Mouse (Mus musculus): Measurements from ENCODE around the gene Tmtc2. TPM values are rescaled to one million over a fixed set of nuclear protein-coding genes. Genes with fewer than 3 reads are reported as not detected.

The Tmtc2 gene
- total RNA-seq, 4 experiments from 2014 or later, result 9.9 to 12.4 (median 10.9) TPM

DNA sequence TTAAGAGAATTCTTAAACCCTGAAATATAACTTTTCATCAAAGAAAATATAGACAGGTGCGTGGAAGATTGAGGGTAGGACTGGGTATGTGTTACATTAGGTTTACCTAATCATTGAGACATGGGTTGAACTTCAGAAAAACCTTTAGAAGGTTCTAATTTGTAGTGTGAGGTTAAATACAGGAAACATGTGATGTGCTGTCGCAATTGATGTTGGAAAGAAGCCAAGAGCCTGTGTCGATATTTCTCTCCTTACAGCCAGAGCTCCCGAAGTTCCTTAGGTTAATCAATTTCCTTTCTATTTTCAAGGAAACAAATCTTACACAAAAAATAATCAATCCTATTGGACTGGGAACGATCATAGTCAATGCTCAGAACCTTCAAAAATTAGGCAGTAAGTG lies 261.3 kb downstream of the Tmtc2 start:
- DNase-seq (ENCODE audit: low spot score in 2 of 2), result no peak

DNA sequence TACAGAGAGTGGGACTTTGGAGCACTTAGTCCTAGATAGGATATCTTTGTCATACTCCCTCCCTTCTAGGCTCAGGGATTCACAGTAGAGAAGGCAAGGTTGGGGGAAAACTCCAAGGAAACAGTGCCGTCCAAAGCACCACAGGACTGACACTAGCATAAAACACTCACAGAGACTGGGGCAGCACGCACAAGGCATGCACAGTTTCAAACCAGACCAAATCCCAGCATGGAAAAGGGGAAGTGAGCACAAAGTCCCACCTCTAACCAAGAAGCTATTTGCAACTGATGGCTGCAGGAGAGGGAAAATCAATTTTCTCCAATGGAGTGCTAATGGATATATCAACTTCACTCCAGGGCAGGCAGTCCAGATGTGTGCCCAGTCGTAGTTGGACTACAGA lies 276.7 kb downstream of the Tmtc2 start:
- DNase-seq (ENCODE audit: low spot score in 2 of 2), result no peak

DNA sequence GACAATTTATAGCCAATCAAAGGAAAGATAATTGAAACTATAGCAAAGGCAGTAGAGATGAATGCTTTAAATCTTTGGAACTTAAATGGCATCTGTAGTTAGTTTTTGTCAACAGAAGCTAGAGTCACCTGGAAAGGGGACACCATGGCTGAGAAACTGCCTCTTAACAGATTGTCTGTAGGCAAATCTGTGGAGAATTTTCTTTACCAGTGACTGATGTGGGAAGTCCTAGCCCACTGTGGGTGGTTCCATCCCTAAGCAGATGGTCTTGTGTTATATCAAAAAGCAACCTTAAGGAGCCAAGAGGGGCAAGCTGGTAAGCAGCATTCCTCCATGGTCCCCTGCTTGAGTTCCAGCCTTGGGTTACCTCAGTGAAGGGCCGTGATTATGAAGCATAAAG lies 281.3 kb downstream of the Tmtc2 start:
- DNase-seq (ENCODE audit: low spot score in 2 of 2), result peak in 1 of 2 experiments; percentile 48

DNA sequence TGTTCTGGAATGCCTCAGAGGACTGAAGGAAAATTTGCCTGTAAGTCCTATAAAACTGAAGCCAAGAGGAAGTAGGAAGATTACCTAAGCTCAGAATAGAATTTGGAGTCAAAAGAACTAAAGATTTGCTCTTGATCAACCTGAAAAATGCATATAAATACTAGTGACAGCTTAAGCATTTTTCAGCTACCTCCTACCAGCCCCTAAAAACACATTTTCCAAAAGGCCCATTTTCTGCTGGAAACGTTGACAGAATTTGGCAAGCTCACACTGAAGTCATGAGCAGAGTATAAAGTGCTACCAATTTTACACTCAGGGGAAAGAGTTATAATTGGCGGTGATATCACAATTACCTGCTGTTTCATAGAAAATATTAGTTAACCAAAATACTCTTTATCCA lies 285.8 kb downstream of the Tmtc2 start:
- no peak for DNase-seq (ENCODE audit: low spot score in 2 of 2)

DNA sequence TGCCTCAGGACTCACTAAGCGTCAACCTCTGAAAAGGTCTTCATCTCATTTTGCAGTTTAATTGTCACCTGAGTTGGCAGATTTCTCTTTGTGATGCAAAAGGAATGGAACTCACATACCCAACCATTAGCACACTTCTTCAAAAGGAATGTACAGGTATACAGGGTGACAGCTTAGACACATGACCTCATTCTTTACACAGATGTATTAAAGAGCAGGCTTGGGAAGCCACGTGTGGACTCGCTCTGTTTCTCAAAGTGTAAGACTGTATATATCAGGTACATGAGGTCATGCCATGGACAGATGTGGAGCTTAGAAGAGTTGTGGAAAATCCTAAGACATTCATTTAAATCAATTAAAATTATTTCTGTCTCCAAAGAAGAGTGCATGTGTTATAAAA lies 286.7 kb downstream of the Tmtc2 start:
- no peak for DNase-seq (ENCODE audit: low spot score in 2 of 2)

DNA sequence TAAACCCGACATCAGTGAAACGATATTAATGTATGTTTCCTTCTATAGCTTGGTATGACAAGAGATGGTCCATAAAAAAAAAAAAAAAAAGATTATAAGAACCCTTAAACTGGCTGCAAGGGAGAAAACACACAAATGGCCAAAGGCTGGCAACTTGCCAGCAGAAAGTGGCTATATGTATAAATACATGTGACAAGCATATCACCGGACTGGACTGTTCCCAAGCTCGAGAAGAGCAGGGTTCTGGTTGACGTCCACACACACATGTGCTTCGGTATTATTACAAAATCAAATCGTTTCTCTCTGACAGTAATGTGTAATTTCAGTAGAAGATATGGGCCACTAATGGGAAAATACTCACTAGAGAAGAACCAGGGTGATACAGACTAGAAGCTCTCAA lies 287.2 kb downstream of the Tmtc2 start:
- no peak for DNase-seq (ENCODE audit: low spot score in 2 of 2)

DNA sequence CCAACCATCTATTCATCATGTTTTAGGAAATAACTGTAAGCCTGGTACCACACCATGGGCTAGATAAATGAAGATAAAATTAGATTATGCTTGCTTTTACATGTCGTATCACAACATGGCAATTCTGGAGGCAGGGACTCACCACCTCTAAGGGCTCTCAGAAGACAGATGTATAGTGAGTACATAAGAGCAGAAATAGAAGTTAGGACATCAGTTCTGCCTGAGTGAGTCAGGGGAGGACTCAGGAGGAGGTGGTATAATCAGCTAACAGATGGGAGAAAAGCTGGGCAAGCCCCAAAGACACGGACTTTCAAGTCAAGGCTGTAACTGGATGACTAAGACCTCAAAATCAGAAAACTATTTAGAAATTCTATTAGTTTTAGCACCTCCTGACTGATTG lies 288.0 kb downstream of the Tmtc2 start:
- peak in 1 of 2 experiments; percentile 70 for DNase-seq (ENCODE audit: low spot score in 2 of 2)

DNA sequence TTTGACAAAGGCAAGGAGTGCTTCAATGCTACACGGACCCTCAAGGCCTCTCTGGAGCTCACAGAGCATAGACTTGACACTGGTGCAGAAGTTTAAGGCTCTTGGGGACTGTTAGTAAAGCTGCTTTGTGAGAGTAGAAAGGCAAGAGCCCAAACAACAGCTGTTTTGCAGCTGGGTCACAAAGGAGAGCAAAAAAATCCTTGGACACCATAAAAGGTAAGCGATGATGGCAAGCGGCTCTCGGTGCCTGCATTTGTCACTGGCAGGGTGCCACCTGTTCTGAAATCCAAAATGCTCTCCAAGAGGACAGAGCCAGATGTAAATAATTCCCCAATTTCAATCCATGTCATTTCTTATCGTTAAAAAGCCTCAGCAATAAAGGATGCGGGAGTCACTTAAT lies 290.1 kb downstream of the Tmtc2 start:
- DNase-seq (ENCODE audit: low spot score in 2 of 2), result no peak

DNA sequence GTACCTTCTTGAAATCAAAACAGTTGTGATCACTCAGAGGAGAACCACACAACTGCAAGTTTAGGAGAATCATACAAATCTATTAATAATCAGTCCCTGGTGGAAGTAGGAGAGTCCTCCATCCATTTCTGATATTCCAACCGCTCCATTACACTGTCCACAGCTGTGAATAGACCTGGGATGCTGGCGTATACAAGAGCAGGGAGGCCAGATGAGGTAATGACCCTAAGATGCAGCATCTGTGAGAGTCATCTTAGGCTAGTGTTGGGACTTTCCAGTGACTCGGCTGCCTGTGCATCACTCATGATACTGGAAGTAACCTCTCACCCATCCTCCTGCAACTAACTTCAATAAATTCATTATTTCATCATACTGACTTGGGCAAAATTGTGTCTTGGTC lies 293.3 kb downstream of the Tmtc2 start:
- no peak for DNase-seq (ENCODE audit: low spot score in 2 of 2)

DNA sequence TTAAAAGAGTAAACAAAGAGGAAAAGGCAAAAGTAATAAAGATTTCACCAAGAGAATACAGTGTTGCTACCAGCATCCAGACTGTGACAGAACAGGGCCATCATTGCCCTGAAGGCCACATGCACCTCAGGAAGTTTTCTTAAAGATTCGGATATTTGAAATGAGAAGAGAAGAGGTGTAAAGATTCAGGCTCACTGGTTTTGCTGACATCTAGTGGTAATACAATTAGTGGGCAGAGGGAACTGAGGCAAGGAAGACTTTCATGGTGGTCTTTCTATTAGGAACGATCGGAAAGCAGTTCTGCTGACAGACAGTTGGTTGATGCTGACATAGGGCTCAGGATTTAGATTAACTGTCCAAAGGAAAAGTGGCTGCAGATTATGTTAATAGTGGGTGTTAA lies 314.2 kb downstream of the Tmtc2 start:
- no peak for DNase-seq (ENCODE audit: low spot score in 2 of 2)

DNA sequence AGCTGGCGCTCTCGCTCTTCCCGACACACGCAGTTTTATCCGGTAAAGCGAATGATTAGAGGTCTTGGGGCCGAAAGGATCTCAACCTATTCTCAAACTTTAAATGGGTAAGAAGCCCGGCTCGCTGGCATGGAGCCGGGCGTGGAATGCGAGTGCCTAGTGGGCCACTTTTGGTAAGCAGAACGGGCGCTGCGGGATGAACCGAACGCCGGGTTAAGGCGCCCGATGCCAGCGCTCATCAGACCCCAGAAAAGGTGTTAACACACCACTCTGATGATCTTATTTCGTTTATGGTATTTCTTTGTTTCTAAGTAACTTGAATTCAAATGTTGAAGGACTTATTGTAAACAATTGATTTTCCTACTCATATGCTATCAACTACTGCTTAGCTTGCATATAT lies 336.0 kb downstream of the Tmtc2 start:
- DNase-seq (ENCODE audit: low spot score in 2 of 2), result peak in 1 of 2 experiments; percentile 33

DNA sequence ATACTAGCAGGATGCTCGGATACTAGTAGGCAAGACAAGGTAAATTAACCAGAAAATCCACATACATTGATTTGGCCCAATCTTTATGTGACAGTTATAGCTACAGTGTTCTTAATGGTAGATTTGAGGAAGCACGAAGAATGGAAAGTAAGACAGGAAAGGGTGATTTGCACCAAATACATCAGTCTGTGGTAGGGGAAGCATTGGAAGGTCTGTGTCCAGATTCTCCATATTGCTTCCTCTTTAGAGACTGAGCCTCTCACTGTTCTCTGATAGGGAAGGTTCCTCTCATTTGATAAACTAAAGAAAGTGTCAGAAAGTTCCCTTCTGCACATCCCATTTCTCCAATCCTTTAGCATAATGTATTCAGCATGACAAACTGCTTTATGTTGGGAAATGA lies 341.4 kb downstream of the Tmtc2 start:
- DNase-seq (ENCODE audit: low spot score in 2 of 2), result no peak

DNA sequence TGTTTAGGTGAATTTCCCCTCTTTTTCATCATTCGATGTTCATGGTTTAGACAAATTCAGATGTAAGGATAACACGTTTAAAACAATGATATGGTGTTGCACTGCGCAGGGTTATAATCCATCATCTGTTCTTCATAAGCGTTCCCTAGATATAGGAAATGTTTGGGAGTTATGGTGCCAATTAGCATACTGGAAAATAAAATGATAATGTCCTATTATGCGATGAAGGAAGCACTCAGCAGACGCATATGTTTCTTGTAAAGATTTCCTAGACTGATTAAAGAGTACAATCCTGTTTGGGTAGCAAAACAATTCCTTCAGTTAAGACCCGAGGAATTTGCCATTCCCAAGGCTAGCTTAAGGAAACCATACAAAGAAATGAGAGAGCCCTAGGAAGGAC lies 343.8 kb downstream of the Tmtc2 start:
- DNase-seq (ENCODE audit: low spot score in 2 of 2), result no peak

DNA sequence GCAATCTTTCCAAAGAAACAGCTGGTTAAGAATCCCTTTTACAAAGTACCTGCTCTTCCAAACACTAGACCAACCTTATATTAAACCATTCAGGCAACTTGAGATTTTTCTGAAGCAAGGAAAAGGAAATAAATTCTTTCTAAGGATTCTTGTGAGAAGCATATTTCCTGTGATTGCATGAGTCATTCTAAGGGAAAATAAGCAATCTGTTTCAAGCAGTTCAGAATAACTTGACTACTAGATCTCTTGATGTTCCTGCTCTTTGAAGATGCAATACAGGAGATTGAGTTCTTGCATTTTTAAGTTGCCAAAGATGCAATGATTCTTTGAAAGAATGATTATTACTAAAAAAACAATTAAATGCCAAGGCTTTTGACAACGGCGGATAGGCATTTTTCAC lies 345.6 kb downstream of the Tmtc2 start:
- no peak for DNase-seq (ENCODE audit: low spot score in 2 of 2)

DNA sequence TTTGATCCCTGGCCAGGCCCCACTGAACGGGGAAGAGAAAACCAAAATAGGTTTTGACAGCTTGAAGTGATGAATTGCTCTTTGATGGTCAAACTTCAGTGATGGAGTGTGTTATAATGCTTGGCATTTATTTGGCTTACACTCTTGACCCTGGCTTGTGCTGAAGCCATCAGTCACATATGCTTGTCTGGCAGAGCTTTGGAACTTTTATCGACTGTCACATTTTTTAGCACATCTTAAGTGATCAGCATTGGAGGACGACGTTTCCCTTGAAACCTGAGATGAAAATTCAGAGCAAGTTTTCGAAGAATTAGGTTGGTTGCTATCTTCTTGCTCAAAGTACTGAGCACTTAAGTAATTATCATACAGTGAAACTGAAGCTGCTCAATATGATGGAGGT lies 346.6 kb downstream of the Tmtc2 start:
- no peak for DNase-seq (ENCODE audit: low spot score in 2 of 2)

DNA sequence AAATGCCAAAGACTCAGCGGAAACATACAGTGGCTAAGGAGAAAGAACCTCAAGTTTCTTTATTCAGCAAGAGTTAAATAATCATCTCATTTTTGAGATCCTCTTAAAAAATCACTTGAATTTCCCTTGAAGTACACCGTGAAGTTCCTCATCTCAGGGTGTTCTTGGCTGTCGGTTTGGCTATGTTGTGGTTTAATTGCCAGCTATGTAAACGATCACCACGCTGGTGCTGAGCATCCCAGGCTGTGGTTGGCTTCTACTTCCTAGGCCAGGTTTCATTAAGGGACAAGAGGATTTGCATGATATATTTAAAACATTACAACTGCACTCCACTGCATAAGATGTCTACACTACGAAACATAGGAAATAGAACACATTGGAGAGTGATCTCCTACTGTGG lies 348.5 kb downstream of the Tmtc2 start:
- no peak for DNase-seq (ENCODE audit: low spot score in 2 of 2)

DNA sequence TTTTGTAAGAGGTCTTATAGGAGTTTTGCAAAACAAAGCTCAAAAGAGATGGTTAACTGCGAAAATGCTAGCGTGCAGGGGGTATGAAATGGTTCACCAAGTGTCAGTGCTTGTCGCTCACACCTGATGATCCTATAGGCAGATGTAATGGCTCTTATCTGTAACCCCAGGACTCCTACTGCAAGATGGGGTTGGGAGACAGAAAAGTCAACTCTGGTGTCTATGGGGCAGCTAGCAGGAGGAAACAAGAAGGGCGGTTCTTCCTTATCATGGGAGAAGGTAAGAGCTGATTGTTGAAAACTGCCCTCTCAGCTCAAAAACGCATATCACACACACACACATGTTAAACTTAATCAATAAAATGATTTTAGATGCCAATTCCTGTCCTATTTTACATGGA lies 351.3 kb downstream of the Tmtc2 start:
- no peak for DNase-seq (ENCODE audit: low spot score in 2 of 2)

DNA sequence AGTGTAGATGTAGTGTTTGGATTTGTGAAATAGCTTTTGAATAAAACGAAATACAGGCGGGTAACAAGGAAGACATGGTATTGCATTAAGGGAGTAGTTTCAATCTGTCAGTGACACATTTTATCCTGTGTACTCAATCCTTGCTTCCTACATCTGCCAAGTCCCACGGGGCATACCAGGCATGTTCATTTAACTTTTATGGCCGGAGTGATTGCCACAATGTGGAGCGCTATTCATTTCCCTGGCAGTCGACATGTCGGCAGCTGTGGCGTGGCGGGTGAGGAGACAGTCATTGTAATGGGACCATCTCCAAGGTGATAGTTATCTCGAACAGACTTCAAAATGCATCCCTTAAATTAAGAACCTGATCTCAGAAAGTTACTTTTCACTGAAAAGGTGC lies 372.8 kb downstream of the Tmtc2 start:
- DNase-seq (ENCODE audit: low spot score in 2 of 2), result no peak

DNA sequence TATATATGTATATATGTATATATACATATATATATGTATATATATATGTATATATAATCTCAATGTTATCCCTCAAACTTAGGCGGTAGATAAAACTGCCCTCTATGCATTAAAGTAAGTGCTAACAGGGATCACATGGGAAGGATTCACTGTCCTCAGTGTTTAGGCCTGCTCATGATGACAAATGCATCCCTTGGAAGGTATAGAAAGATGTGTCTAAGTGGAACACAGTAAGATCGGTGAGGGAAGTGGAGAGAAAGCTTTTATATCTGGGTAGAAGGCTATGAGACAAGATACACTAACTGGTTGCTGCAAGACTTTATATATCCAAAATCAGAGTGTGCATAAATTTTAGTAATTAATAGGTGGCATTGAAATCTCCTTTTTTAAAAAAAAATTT lies 373.6 kb downstream of the Tmtc2 start:
- DNase-seq (ENCODE audit: low spot score in 2 of 2), result no peak

DNA sequence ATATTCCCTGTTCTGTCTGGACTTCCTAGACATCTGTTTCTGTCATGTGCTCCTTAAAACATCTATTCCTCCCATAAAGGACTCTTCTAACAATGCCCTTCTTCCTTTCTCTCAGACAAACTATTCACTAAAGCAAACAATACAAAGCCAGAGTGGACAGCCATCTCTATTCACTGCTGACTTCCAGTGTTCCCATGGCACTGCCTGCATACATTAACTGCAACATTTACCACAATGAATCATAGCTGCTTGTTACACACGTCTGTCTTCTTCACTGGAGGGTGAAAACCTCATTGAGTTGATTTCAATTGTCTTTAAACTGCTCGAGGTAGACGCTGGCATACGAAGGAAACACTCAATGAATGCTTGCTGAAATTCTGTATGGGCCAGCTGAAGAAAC lies 374.2 kb downstream of the Tmtc2 start:
- no peak for DNase-seq (ENCODE audit: low spot score in 2 of 2)

DNA sequence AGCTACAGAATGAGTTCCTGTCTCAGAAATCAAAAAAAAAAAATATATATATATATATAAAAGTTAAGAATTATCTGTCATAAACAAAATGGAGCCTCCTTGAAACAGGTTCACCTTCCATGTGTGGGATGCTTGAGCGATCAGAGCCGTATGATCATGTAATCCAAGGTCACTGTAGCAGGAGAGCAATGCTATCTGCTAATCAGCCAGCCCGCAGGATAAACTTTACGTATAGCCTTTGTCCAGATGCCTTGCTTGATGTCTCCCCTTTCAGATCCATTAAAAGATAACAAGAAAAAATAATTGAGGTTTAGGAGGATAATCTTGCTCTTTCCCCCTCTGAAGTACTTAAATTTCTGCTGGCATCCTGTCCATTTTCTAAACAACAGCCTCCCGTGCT lies 374.7 kb downstream of the Tmtc2 start:
- no peak for DNase-seq (ENCODE audit: low spot score in 2 of 2)

DNA sequence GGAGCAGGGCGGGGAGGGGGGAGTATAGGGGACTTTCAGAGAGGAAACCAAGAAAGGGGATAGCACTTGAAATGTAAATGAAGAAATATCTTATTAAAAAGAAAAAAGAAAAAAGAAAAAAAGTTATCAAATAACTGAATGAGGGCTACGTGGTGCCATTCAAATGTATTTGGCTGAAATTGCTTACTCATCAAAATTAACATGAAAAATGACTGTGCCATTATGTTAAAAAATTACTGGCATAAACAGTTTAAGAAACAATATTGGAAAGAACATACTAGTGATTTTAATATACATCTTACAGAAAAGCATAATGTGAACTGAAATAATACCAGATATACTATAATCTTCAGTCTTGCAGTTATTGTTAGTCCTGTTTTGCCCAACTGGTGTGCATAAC lies 378.9 kb downstream of the Tmtc2 start:
- no peak for DNase-seq (ENCODE audit: low spot score in 2 of 2)

DNA sequence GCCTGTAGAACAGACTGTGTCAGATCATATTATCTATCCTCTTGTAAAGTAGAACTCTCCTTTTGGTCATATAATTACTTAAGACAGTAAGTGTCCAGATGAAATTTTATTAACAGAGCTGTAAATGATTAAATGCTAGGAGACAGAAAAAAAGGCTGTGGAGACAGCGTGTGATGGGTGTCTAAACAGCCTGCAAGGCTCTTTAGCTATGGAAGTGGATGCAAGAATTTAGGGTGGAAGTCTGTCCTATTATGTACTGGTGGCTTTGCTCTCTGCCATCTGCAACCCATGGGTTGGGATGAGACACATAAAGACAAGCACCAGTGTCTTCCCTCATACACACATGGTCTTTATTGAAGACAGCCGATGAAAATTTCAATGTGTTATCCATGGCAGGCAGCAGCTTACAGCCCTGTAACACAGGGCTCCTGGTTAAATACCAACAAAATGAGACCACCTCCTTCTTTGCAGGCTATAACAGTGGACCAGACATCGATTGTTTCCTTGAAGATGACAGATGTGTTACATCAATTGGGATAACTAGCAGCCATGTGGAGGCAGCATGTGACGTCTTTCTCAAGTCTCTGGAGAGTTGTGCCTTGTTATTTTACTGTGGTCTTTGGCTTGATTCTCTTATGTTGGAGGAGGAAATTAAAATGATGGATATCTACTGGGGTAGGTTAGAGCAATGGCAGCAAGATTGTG lies 380.3 kb downstream of the Tmtc2 start:
- no peak for DNase-seq (ENCODE audit: low spot score in 2 of 2)

DNA sequence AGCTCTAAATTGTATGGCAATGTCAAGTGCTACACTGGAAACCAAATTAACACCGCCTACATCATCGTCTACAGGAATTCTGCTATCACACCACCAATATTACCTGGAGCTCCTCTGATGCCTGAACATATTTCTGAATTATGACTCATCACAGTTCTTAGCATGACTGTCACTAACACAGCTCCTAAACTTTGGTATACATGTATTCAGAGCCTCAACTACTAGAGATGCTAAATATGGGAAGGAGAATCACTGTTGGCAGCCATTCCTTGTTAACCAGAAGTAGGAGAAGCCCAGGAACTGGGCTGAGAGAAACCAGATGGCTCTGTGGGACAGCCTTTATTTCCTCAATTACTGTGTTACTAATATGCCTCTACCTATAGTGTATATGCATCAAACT lies 382.2 kb downstream of the Tmtc2 start:
- DNase-seq (ENCODE audit: low spot score in 2 of 2), result peak in 1 of 2 experiments; percentile 34

Measured in left cerebral cortex, adult 8-10 months (tissue).